13 mouse cellular contexts compared by ENCODE assay signal in the genomic region with DNA sequence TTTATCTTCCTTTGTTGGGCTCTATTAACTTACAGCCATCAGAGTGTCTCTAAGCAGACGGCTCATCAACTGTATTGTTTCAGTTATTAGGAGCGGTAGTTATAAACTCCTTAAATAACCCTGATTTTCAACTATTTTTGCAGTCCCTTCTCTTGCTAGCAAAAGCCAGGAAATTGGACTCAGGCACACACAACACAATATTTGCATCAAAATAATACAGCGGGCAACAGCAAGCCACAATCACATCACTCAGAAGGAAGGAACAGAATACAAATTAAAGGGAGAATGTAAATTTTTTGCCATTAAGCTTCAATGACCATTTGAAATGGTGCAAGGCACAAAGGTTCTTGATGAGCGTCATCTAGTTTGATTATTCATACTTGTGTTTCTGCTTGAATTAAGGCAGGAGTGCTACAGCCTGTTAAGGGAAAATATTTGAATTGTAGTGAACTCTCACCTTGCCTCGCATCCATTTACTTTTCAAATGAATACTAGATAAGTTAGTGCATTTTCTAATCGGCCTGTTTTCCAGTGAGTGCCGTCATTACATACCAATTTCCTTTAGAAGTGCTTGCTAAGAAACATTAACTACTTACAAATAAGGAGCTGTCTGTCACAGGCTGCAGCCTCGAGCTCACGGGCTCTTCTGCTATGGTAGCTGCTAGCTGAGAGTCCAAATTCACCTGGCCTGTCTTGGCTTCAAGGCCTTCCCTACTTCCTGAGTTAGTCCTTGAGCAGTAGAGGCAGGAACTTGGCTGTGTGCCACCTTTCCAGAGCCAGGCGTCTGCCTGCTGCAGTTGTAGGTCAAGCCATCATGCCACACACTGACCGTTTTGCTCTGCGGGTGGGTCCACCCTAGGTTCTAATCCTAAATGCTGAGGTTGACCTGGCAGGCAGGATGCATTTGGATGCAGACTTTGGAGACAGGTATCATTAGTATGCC.
DNase-seq lines count a peak whose midpoint lies in the region; ATAC-seq lines count a peak whose summit lies in the region.
"Had no signal": no experiment of that assay in that cellular context is flagged by ENCODE, and none has a peak within 500 bp of the region (broad histone marks: within the 10 kb centered on the region; RNA-seq: fewer than 3 reads in every experiment).

No protein-coding gene starts in this region.

- no peaks in the 10 kb centered on the region for H3K36me3 ChIP-seq in hindbrain, embryonic 14.5 days (replicated peaks; ENCODE audit: control insufficient read depth, insufficient read depth)
- H3K36me3 ChIP-seq in hindbrain, embryonic 12.5 days: no peaks in the 10 kb centered on the region
- H3K36me3 ChIP-seq: heart, embryonic 13.5 days; neural tube, embryonic 12.5 days had no signal

- no peaks in the 10 kb centered on the region for H3K27me3 ChIP-seq in hindbrain, embryonic 14.5 days (ENCODE audit: control insufficient read depth, insufficient read depth, low read length)
- H3K27me3 ChIP-seq in hindbrain, embryonic 12.5 days: 0 out of 2 replicates have a peak, but pooled peaks cover 14% of the 10 kb centered on the region
- H3K27me3 ChIP-seq: neural tube, embryonic 12.5 days had no signal

- no peak overlapping the region for H3K9ac ChIP-seq in hindbrain, embryonic 14.5 days
- no peak overlapping the region for H3K9ac ChIP-seq in hindbrain, embryonic 12.5 days
- H3K9ac ChIP-seq: heart, embryonic 13.5 days; liver, embryonic 14.5 days; neural tube, embryonic 12.5 days had no signal

- no peak overlapping the region for H3K4me3 ChIP-seq in hindbrain, embryonic 14.5 days (replicated peaks; ENCODE audit: low read length)
- no peak overlapping the region for H3K4me3 ChIP-seq in hindbrain, embryonic 12.5 days
- H3K4me3 ChIP-seq: heart, embryonic 13.5 days; neural tube, embryonic 12.5 days had no signal

- ATAC-seq in hindbrain, embryonic 14.5 days (ENCODE audit: low FRiP score): no peak
- no peak for ATAC-seq in hindbrain, embryonic 12.5 days (ENCODE audit: low FRiP score)
- ATAC-seq: intestine, embryonic 16.5 days had no signal

- 0 out of 2 replicates have a peak overlapping the region, but pooled peaks have one; percentile 41 for H3K27ac ChIP-seq in hindbrain, embryonic 14.5 days
- no peak overlapping the region; the same call in 1 of the 2 replicates for H3K27ac ChIP-seq in hindbrain, embryonic 12.5 days
- H3K27ac ChIP-seq: heart, embryonic 13.5 days; liver, embryonic 14.5 days; neural tube, embryonic 12.5 days had no signal

- no peak overlapping the region for H3K4me2 ChIP-seq in hindbrain, embryonic 14.5 days (replicated peaks)
- H3K4me2 ChIP-seq in hindbrain, embryonic 12.5 days (replicated peaks): no peak overlapping the region
- H3K4me2 ChIP-seq: heart, embryonic 13.5 days had no signal

- no peaks in the 10 kb centered on the region for H3K9me3 ChIP-seq in hindbrain, embryonic 14.5 days (ENCODE audit: control insufficient read depth, low read length)
- H3K9me3 ChIP-seq in hindbrain, embryonic 12.5 days (replicated peaks): no peaks in the 10 kb centered on the region
- H3K9me3 ChIP-seq: heart, embryonic 13.5 days; neural tube, embryonic 12.5 days had no signal

- peaks cover 27% of the 10 kb centered on the region for H3K4me1 ChIP-seq in hindbrain, embryonic 14.5 days (replicated peaks; ENCODE audit: control insufficient read depth, insufficient read depth, low read length)
- H3K4me1 ChIP-seq in hindbrain, embryonic 12.5 days: peaks cover 20% of the 10 kb centered on the region
- H3K4me1 ChIP-seq: heart, embryonic 13.5 days had no signal

- 51% methylated on average over 12 of the region's 12 CpGs for WGBS in hindbrain, embryonic 14.5 days
- WGBS in hindbrain, embryonic 12.5 days: 59% methylated on average over 12 of the region's 12 CpGs

- no peak for DNase-seq in hindbrain, embryonic 14.5 days (ENCODE audit: low spot score)
- DNase-seq in right cerebral cortex, postnatal 4 days: peak; percentile 15
- no peak for DNase-seq in right cerebral cortex, adult 2 months (ENCODE audit: low spot score in 2 of 2)
- DNase-seq in kidney, postnatal 10 days: peak; percentile 16
- DNase-seq in B cell, adult 2 months: no peak
- DNase-seq in yolk sac, embryonic 10.5 days (ENCODE audit: low spot score): no peak
- DNase-seq: spleen, adult 18-20 months; thymus, adult 18-20 months had no signal

Comparison
In these comparisons a context has a peak if more than half of its experiments do, and no peak if none do; other contexts are left out.
1. DNase-seq: peak in right cerebral cortex, postnatal 4 days (single experiment) and kidney, postnatal 10 days (single experiment); none in hindbrain, embryonic 14.5 days (single experiment), right cerebral cortex, adult 2 months (0 of 2), B cell, adult 2 months (0 of 2) and yolk sac, embryonic 10.5 days (single experiment).